Mouse (Mus musculus) adrenal gland, adult 18-20 months (tissue): ENCODE data around the gene Orc6. TPM values are rescaled to one million over a fixed set of nuclear protein-coding genes. Genes with fewer than 3 reads are reported as not detected.

ENCODE experiments used
- total RNA-seq, 2 experiments: library from RNA; stranded (reverse); gene quantifications; 1 replicate in 1 of 2; 2 replicates in 1 of 2; pipeline ENCODE4 v1.2.3; 2021

The Orc6 gene
- total RNA-seq, 2 experiments from 2014 or later = 11.8 to 14.3 TPM

Other genes starting within 250 kb of the Orc6 start
- 10 to 100 TPM; 11.1 to 18.1 TPM for gene Fbxw9, start 239.6 kb upstream of the Orc6 start, total RNA-seq
- not detected for gene Gm5741, start 231.7 kb upstream of the Orc6 start, total RNA-seq
- gene Dhps, start 227.9 kb upstream of the Orc6 start, total RNA-seq = 10 to 100 TPM; 25.5 to 26.4 TPM
- gene Wdr83os, start 218.9 kb upstream of the Orc6 start, total RNA-seq = 10 to 100 TPM; 72.6 to 87.7 TPM
- gene Wdr83, start 218.3 kb upstream of the Orc6 start, total RNA-seq = 10 to 100 TPM; 21.1 to 23.1 TPM
- 10 to 100 TPM; 43.2 to 51.8 TPM for gene Man2b1, start 216.4 kb upstream of the Orc6 start, total RNA-seq
- gene Zfp791, start 176.5 kb upstream of the Orc6 start, total RNA-seq = 1 to 10 TPM; 2.2 TPM
- not detected for gene Cks1brt, start 147.7 kb upstream of the Orc6 start, total RNA-seq
- gene Olfr371, start 73.6 kb upstream of the Orc6 start, total RNA-seq = not detected
- 100 to 1,000 TPM in 1 of 2 experiments, 10 to 100 TPM in 1; 92.6 to 101 TPM for gene Vps35, start 170 bp downstream of the Orc6 start, total RNA-seq
- gene Mylk3, start 86.7 kb downstream of the Orc6 start, total RNA-seq = under 1 TPM; 0.45 to 0.70 TPM
- 10 to 100 TPM; 16.8 to 34.1 TPM for gene 4921524J17Rik, start 133.2 kb downstream of the Orc6 start, total RNA-seq
- gene Gpt2, start 192.9 kb downstream of the Orc6 start, total RNA-seq = 100 to 1,000 TPM in 1 of 2 experiments, 10 to 100 TPM in 1; 74.5 to 255 TPM